ENCODE assay signal across 10 mouse cellular contexts in the genomic region with DNA sequence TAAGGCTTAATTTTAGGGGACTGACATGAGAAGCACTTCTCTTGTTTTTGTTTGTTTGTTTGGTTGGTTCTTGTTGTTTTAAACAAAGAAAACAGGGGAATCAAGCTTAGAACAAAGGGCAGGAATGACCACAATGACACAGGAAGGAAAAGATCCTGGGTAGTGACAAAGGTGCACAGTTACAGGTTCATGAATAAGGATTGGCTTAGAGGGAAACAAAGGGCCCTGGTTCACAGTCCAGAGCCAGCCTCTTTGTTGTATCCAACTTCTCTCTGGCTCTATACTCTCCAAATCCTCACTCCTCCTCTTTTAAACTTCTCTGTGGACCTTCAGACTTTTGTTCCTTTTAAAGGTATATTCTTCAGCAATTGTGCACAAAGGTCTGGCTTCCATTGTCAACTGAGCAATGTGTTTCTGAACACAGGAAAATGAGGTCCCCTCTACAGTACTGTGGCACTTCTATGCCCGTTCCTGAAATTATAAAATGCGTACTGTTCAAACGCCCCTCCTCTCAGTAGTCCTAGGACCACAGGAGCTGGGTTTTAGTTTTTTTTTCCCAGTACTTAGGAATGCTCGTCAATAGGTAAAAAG. TPM values are rescaled to one million over a fixed set of nuclear protein-coding genes. Genes with fewer than 3 reads are reported as not detected.
DNase-seq lines count a peak whose midpoint lies in the region; ATAC-seq lines count a peak whose summit lies in the region.
"Had no signal": no experiment of that assay in that cellular context is flagged by ENCODE, and none has a peak within 500 bp of the region (broad histone marks: within the 10 kb centered on the region; RNA-seq: fewer than 3 reads in every experiment).

No protein-coding gene starts in this region.

- no peak overlapping the region for H3K27ac ChIP-seq in heart, embryonic 11.5 days (ENCODE audit: low read depth, low read length)
- peak overlapping the region; percentile 92 for H3K27ac ChIP-seq in hindbrain, embryonic 10.5 days
- no peak overlapping the region for H3K27ac ChIP-seq in liver, embryonic 16.5 days (ENCODE audit: low read length)

- H3K9me3 ChIP-seq in heart, embryonic 11.5 days (replicated peaks; ENCODE audit: control insufficient read depth, low read length) = no peaks in the 10 kb centered on the region
- no peaks in the 10 kb centered on the region for H3K9me3 ChIP-seq in hindbrain, embryonic 10.5 days
- no peaks in the 10 kb centered on the region for H3K9me3 ChIP-seq in liver, embryonic 16.5 days (replicated peaks; ENCODE audit: control insufficient read depth, low read length)

- ATAC-seq in heart, embryonic 11.5 days (replicated peaks; ENCODE audit: insufficient number of reproducible peaks, low FRiP score, low TSS enrichment) = no peak
- no peak for ATAC-seq in liver, embryonic 16.5 days (ENCODE audit: low read depth)

- peaks cover 6% of the 10 kb centered on the region; the same call in 1 of the 2 replicates for H3K4me1 ChIP-seq in heart, embryonic 11.5 days (ENCODE audit: control insufficient read depth, insufficient read depth, low read length)
- peaks cover 25% of the 10 kb centered on the region for H3K4me1 ChIP-seq in hindbrain, embryonic 10.5 days (replicated peaks)
- H3K4me1 ChIP-seq in liver, embryonic 16.5 days (ENCODE audit: control insufficient read depth, low read depth, low read length) = peaks cover 9% of the 10 kb centered on the region

- DNase-seq in heart, adult 8-10 months (ENCODE audit: low spot score) = no peak
- peak; percentile 36 for DNase-seq in ES-CJ7 (ENCODE audit: low read depth, low spot score)
- no peak for DNase-seq in hindbrain, embryonic 10.5 days (ENCODE audit: low spot score)
- DNase-seq in retina, embryonic 14.5 days (ENCODE audit: low spot score) = no peak
- no peak for DNase-seq in thymus, postnatal 0 days (ENCODE audit: low spot score)
- no peak for DNase-seq in gastrocnemius, postnatal 14 days
- DNase-seq: gastrocnemius, postnatal 36 days; thymus, postnatal 4 days had no signal

- peak overlapping the region; percentile 73 for H3K4me2 ChIP-seq in heart, embryonic 11.5 days
- peak overlapping the region; percentile 61 for H3K4me2 ChIP-seq in liver, embryonic 16.5 days (ENCODE audit: low read depth, low read length)

- H3K4me3 ChIP-seq in heart, embryonic 11.5 days (ENCODE audit: low read depth, low read length) = peak overlapping the region; percentile 91; the same call in 1 of the 2 replicates
- H3K4me3 ChIP-seq in hindbrain, embryonic 10.5 days = peak overlapping the region; percentile 88
- H3K4me3 ChIP-seq in liver, embryonic 16.5 days (ENCODE audit: low read depth, low read length) = peak overlapping the region; percentile 80

- WGBS in heart, embryonic 11.5 days (ENCODE audit: insufficient replicate concordance) = 66% methylated on average over 4 of the region's 4 CpGs
- 59% methylated on average over 4 of the region's 4 CpGs for WGBS in hindbrain, embryonic 10.5 days
- 51% methylated on average over 4 of the region's 4 CpGs for WGBS in liver, embryonic 16.5 days (ENCODE audit: insufficient replicate concordance)

- intact Hi-C loops in gastrocnemius, postnatal 14 days (cut with DNase I; ENCODE audit: low total_unique reads) = no loop called here

- no peaks in the 10 kb centered on the region for H3K27me3 ChIP-seq in heart, embryonic 11.5 days (ENCODE audit: control insufficient read depth, insufficient read depth, low read length)
- no peaks in the 10 kb centered on the region for H3K27me3 ChIP-seq in hindbrain, embryonic 10.5 days (ENCODE audit: insufficient read depth, poor library complexity, severe bottlenecking)
- H3K27me3 ChIP-seq in liver, embryonic 16.5 days (ENCODE audit: control insufficient read depth, insufficient read depth, low read depth, low read length) = no peaks in the 10 kb centered on the region

- no peaks in the 10 kb centered on the region for H3K36me3 ChIP-seq in heart, embryonic 11.5 days (ENCODE audit: control insufficient read depth, insufficient read depth, low read length)
- no peaks in the 10 kb centered on the region for H3K36me3 ChIP-seq in hindbrain, embryonic 10.5 days
- H3K36me3 ChIP-seq in liver, embryonic 16.5 days (ENCODE audit: control insufficient read depth, insufficient read depth) = no peaks in the 10 kb centered on the region

- peak overlapping the region; percentile 90; the same call in 1 of the 2 replicates for H3K9ac ChIP-seq in heart, embryonic 11.5 days (ENCODE audit: low read depth, low read length)
- H3K9ac ChIP-seq in liver, embryonic 16.5 days (ENCODE audit: low read depth, low read length) = no peak overlapping the region

RNA-seq across cellular contexts. Expression of gene Vta1, which starts 1.4 kb away (rescaled TPM):
- 91.8 and 93.6 TPM in 2 replicates for polyA plus RNA-seq in heart, embryonic 11.5 days (2014; fragmentation: Nextera tagmentation; extraction: Ambion mirVana)
- 10 to 100 TPM; 20.8 to 36.7 (median 29.6) TPM for total RNA-seq in heart, adult 8-10 months (2022)
- 154 and 196 TPM in 2 replicates for polyA plus RNA-seq in hindbrain, embryonic 10.5 days (2016; fragmentation: Nextera tagmentation; extraction: Ambion mirVana)
- 33.6 and 38.1 TPM in 2 replicates for polyA plus RNA-seq in liver, embryonic 16.5 days (2015; fragmentation: Nextera tagmentation; extraction: Ambion mirVana)
- polyA plus RNA-seq in thymus, postnatal 0 days (2015; fragmentation: Nextera tagmentation; extraction: Ambion mirVana) = 145 and 154 TPM in 2 replicates
- total RNA-seq in gastrocnemius, postnatal 14 days (2021) = 10 to 100 TPM; 34.2 to 35.0 TPM

RNA-seq across cellular contexts. Expression of gene Nmbr, which starts 1.5 kb away (rescaled TPM):
- polyA plus RNA-seq in heart, embryonic 11.5 days (2014; fragmentation: Nextera tagmentation; extraction: Ambion mirVana) = 0.19 and 0.31 TPM in 2 replicates
- total RNA-seq in heart, adult 8-10 months (2022) = under 1 TPM in 1 of 4 experiments, not detected in 3; 0.53 TPM
- polyA plus RNA-seq in hindbrain, embryonic 10.5 days (2016; fragmentation: Nextera tagmentation; extraction: Ambion mirVana) = 0.60 and 1.2 TPM in 2 replicates
- polyA plus RNA-seq in liver, embryonic 16.5 days (2015; fragmentation: Nextera tagmentation; extraction: Ambion mirVana) = 0.06 TPM in 1 of 2 replicates, not detected in the other
- 0.08 and 0.10 TPM in 2 replicates for polyA plus RNA-seq in thymus, postnatal 0 days (2015; fragmentation: Nextera tagmentation; extraction: Ambion mirVana)
- not detected for total RNA-seq in gastrocnemius, postnatal 14 days (2021)

RNA-seq across cellular contexts. Expression of gene Gje1, which starts 14.1 kb away (rescaled TPM):
- polyA plus RNA-seq in heart, embryonic 11.5 days (2014; fragmentation: Nextera tagmentation; extraction: Ambion mirVana) = not detected in 2 replicates
- not detected for total RNA-seq in heart, adult 8-10 months (2022)
- polyA plus RNA-seq in hindbrain, embryonic 10.5 days (2016; fragmentation: Nextera tagmentation; extraction: Ambion mirVana) = 0.11 TPM in 1 of 2 replicates, not detected in the other
- polyA plus RNA-seq in liver, embryonic 16.5 days (2015; fragmentation: Nextera tagmentation; extraction: Ambion mirVana) = not detected in 2 replicates
- not detected in 2 replicates for polyA plus RNA-seq in thymus, postnatal 0 days (2015; fragmentation: Nextera tagmentation; extraction: Ambion mirVana)
- not detected for total RNA-seq in gastrocnemius, postnatal 14 days (2021)
- total RNA-seq: gastrocnemius, postnatal 36 days had no signal
